Mouse (Mus musculus): Measurements from ENCODE around the gene Ddx54. TPM values are rescaled to one million over a fixed set of nuclear protein-coding genes. Genes with fewer than 3 reads are reported as not detected.

Gene Ddx54
- polyA plus RNA-seq, 1 experiment from 2014 or later, result 33.1 TPM

- 60% methylated on average over 11 of the region's 11 CpGs for WGBS
- H3K4me1 ChIP-seq (ENCODE audit: control insufficient read depth, insufficient read depth, low read length), result no peaks in the 10 kb centered on the region
- H3K9me3 ChIP-seq (ENCODE audit: control insufficient read depth, low read length), result no peaks in the 10 kb centered on the region
- ATAC-seq (ENCODE audit: insufficient number of reproducible peaks, low FRiP score, low TSS enrichment, low read depth) (no peak), DNase-seq (ENCODE audit: low spot score) (peak; percentile 57)
- no peaks in the 10 kb centered on the region for H3K36me3 ChIP-seq (ENCODE audit: control insufficient read depth, insufficient read depth, low read length)
- no peak overlapping the region for H3K9ac ChIP-seq (ENCODE audit: low read length)
- no peak overlapping the region for H3K4me2 ChIP-seq (ENCODE audit: low read depth, severe bottlenecking)
- H3K27me3 ChIP-seq (ENCODE audit: control insufficient read depth, insufficient read depth, low read length), result no peaks in the 10 kb centered on the region
- no peak overlapping the region for H3K27ac ChIP-seq (replicated peaks; ENCODE audit: low read depth, low read length)
- H3K4me3 ChIP-seq (ENCODE audit: low read depth, low read length), result no peak overlapping the region
Observed at GRCm38 (mm10) chr5:120600946-120601668, 11.4 kb upstream of the Ddx54 start.

- Histone ChIP-seq H3K4me1 (ENCODE audit: control insufficient read depth, insufficient read depth, low read length) (no peaks in the 10 kb centered on the region), H3K27me3 (ENCODE audit: control insufficient read depth, insufficient read depth, low read length) (no peaks in the 10 kb centered on the region), H3K9me3 (ENCODE audit: control insufficient read depth, low read length) (no peaks in the 10 kb centered on the region), H3K4me3 (ENCODE audit: low read depth, low read length) (no peak overlapping the region), H3K36me3 (ENCODE audit: control insufficient read depth, insufficient read depth, low read length) (no peaks in the 10 kb centered on the region), H3K9ac (ENCODE audit: low read length) (no peak overlapping the region), H3K27ac (replicated peaks; ENCODE audit: low read depth, low read length) (no peak overlapping the region), H3K4me2 (ENCODE audit: low read depth, severe bottlenecking) (no peak overlapping the region)
- no peak for ATAC-seq (ENCODE audit: insufficient number of reproducible peaks, low FRiP score, low TSS enrichment, low read depth)
- WGBS, result 89% methylated on average over 12 of the region's 12 CpGs
- no peak for DNase-seq (ENCODE audit: low spot score)
Observed at GRCm38 (mm10) chr5:120602210-120602609, 10.3 kb upstream of the Ddx54 start.

GRCm38 (mm10) chr5:120603515-120603914 is 9.0 kb upstream of the Ddx54 start:
- Histone ChIP-seq H3K4me1 (ENCODE audit: control insufficient read depth, insufficient read depth, low read length) (no peaks in the 10 kb centered on the region), H3K4me3 (ENCODE audit: low read depth, low read length) (no peak overlapping the region), H3K9ac (ENCODE audit: low read length) (no peak overlapping the region), H3K36me3 (ENCODE audit: control insufficient read depth, insufficient read depth, low read length) (no peaks in the 10 kb centered on the region), H3K27ac (replicated peaks; ENCODE audit: low read depth, low read length) (no peak overlapping the region), H3K4me2 (ENCODE audit: low read depth, severe bottlenecking) (no peak overlapping the region), H3K27me3 (ENCODE audit: control insufficient read depth, insufficient read depth, low read length) (no peaks in the 10 kb centered on the region), H3K9me3 (ENCODE audit: control insufficient read depth, low read length) (no peaks in the 10 kb centered on the region)
- WGBS, result 65% methylated on average over 7 of the region's 7 CpGs
- ATAC-seq (ENCODE audit: insufficient number of reproducible peaks, low FRiP score, low TSS enrichment, low read depth), result no peak
- DNase-seq (ENCODE audit: low spot score), result no peak

- no peaks in the 10 kb centered on the region for H3K27me3 ChIP-seq (ENCODE audit: control insufficient read depth, insufficient read depth, low read length)
- no peak for ATAC-seq (ENCODE audit: insufficient number of reproducible peaks, low FRiP score, low TSS enrichment, low read depth)
- peak; percentile 93 for DNase-seq (ENCODE audit: low spot score)
- H3K36me3 ChIP-seq (ENCODE audit: control insufficient read depth, insufficient read depth, low read length), result no peaks in the 10 kb centered on the region
- H3K4me2 ChIP-seq (ENCODE audit: low read depth, severe bottlenecking), result peak overlapping the region; percentile 50
- H3K9me3 ChIP-seq (ENCODE audit: control insufficient read depth, low read length), result no peaks in the 10 kb centered on the region
- 6% methylated on average over 6 of the region's 6 CpGs for WGBS
- H3K4me1 ChIP-seq (ENCODE audit: control insufficient read depth, insufficient read depth, low read length), result no peaks in the 10 kb centered on the region
- H3K9ac ChIP-seq (ENCODE audit: low read length), result no peak overlapping the region
- H3K27ac ChIP-seq (replicated peaks; ENCODE audit: low read depth, low read length), result no peak overlapping the region
- H3K4me3 ChIP-seq (ENCODE audit: low read depth, low read length), result peak overlapping the region; percentile 12
Observed at GRCm38 (mm10) chr5:120604839-120605238, 7.7 kb upstream of the Ddx54 start.

GRCm38 (mm10) chr5:120605241-120605661 is 7.3 kb upstream of the Ddx54 start:
- DNase-seq (ENCODE audit: low spot score) (peak; percentile 38), ATAC-seq (ENCODE audit: insufficient number of reproducible peaks, low FRiP score, low TSS enrichment, low read depth) (no peak)
- H3K4me1 ChIP-seq (ENCODE audit: control insufficient read depth, insufficient read depth, low read length), result no peaks in the 10 kb centered on the region
- no peaks in the 10 kb centered on the region for H3K27me3 ChIP-seq (ENCODE audit: control insufficient read depth, insufficient read depth, low read length)
- H3K9ac ChIP-seq (ENCODE audit: low read length), result no peak overlapping the region
- 3% methylated on average over 10 of the region's 10 CpGs for WGBS
- peak overlapping the region; percentile 12 for H3K4me3 ChIP-seq (ENCODE audit: low read depth, low read length)
- H3K9me3 ChIP-seq (ENCODE audit: control insufficient read depth, low read length), result no peaks in the 10 kb centered on the region
- H3K4me2 ChIP-seq (ENCODE audit: low read depth, severe bottlenecking), result peak overlapping the region; percentile 50
- H3K27ac ChIP-seq (replicated peaks; ENCODE audit: low read depth, low read length), result no peak overlapping the region
- no peaks in the 10 kb centered on the region for H3K36me3 ChIP-seq (ENCODE audit: control insufficient read depth, insufficient read depth, low read length)

GRCm38 (mm10) chr5:120605688-120606087 is 6.9 kb upstream of the Ddx54 start:
- Histone ChIP-seq H3K36me3 (ENCODE audit: control insufficient read depth, insufficient read depth, low read length) (no peaks in the 10 kb centered on the region), H3K4me1 (ENCODE audit: control insufficient read depth, insufficient read depth, low read length) (no peaks in the 10 kb centered on the region), H3K27ac (replicated peaks; ENCODE audit: low read depth, low read length) (no peak overlapping the region), H3K9me3 (ENCODE audit: control insufficient read depth, low read length) (no peaks in the 10 kb centered on the region), H3K4me2 (ENCODE audit: low read depth, severe bottlenecking) (peak overlapping the region; percentile 50), H3K9ac (ENCODE audit: low read length) (no peak overlapping the region), H3K4me3 (ENCODE audit: low read depth, low read length) (peak overlapping the region; percentile 12), H3K27me3 (ENCODE audit: control insufficient read depth, insufficient read depth, low read length) (no peaks in the 10 kb centered on the region)
- WGBS, result 2% methylated on average over 8 of the region's 8 CpGs
- ATAC-seq (ENCODE audit: insufficient number of reproducible peaks, low FRiP score, low TSS enrichment, low read depth) (peak; percentile 52; the same call in 1 of the 2 replicates), DNase-seq (ENCODE audit: low spot score) (peak; percentile 95)

- H3K27ac ChIP-seq (replicated peaks; ENCODE audit: low read depth, low read length), result no peak overlapping the region
- H3K9ac ChIP-seq (ENCODE audit: low read length), result no peak overlapping the region
- no peaks in the 10 kb centered on the region for H3K36me3 ChIP-seq (ENCODE audit: control insufficient read depth, insufficient read depth, low read length)
- 60% methylated on average over 25 of the region's 25 CpGs for WGBS
- no peak overlapping the region for H3K4me2 ChIP-seq (ENCODE audit: low read depth, severe bottlenecking)
- no peak for DNase-seq (ENCODE audit: low spot score)
- H3K4me3 ChIP-seq (ENCODE audit: low read depth, low read length), result no peak overlapping the region
- no peak for ATAC-seq (ENCODE audit: insufficient number of reproducible peaks, low FRiP score, low TSS enrichment, low read depth)
- no peaks in the 10 kb centered on the region for H3K27me3 ChIP-seq (ENCODE audit: control insufficient read depth, insufficient read depth, low read length)
- H3K4me1 ChIP-seq (ENCODE audit: control insufficient read depth, insufficient read depth, low read length), result peaks cover 8% of the 10 kb centered on the region
- H3K9me3 ChIP-seq (ENCODE audit: control insufficient read depth, low read length), result no peaks in the 10 kb centered on the region
Observed at GRCm38 (mm10) chr5:120606590-120607200, 5.8 kb upstream of the Ddx54 start.

GRCm38 (mm10) chr5:120607335-120607734 is 5.2 kb upstream of the Ddx54 start:
- Histone ChIP-seq H3K4me1 (ENCODE audit: control insufficient read depth, insufficient read depth, low read length) (peaks cover 8% of the 10 kb centered on the region), H3K27me3 (ENCODE audit: control insufficient read depth, insufficient read depth, low read length) (no peaks in the 10 kb centered on the region), H3K9ac (ENCODE audit: low read length) (no peak overlapping the region), H3K27ac (replicated peaks; ENCODE audit: low read depth, low read length) (no peak overlapping the region), H3K4me3 (ENCODE audit: low read depth, low read length) (no peak overlapping the region), H3K36me3 (ENCODE audit: control insufficient read depth, insufficient read depth, low read length) (no peaks in the 10 kb centered on the region), H3K9me3 (ENCODE audit: control insufficient read depth, low read length) (no peaks in the 10 kb centered on the region), H3K4me2 (ENCODE audit: low read depth, severe bottlenecking) (no peak overlapping the region)
- DNase-seq (ENCODE audit: low spot score) (no peak), ATAC-seq (ENCODE audit: insufficient number of reproducible peaks, low FRiP score, low TSS enrichment, low read depth) (no peak)
- 77% methylated on average over 3 of the region's 3 CpGs for WGBS

Measured in limb, embryonic 11.5 days (tissue).